Mouse (Mus musculus) liver, embryonic 11.5 days (tissue): ENCODE data around the gene Thumpd3. TPM values are rescaled to one million over a fixed set of nuclear protein-coding genes. Genes with fewer than 3 reads are reported as not detected.

ENCODE experiments used
- ATAC-seq: fragments of 200-750 bp; cut with Nextera tagmentation; replicated peaks from 2 replicates; pipeline ENCODE4 v1.8.0; 2017; ENCODE audit warnings: moderate number of reproducible peaks, mild to moderate bottlenecking, moderate TSS enrichment, moderate library complexity; ENCODE audit not compliant: low FRiP score
- DNase-seq: peaks from one replicate; pipeline ENCODE4 v3.0.0-alpha.2; 2017; ENCODE audit warnings: low spot score
- H3K27ac ChIP-seq: fragments of 300-500 bp; sonication (generic); 2 replicates; pipeline ENCODE4 v1.5.1; 2014; ENCODE audit warnings: mild to moderate bottlenecking, low read depth, low read length, control low read depth
- H3K27me3 ChIP-seq: fragments of 300-500 bp; sonication (generic); replicated peaks from 2 replicates; pipeline ENCODE4 v1.6.1; 2014; ENCODE audit warnings: low read length, mixed read lengths; ENCODE audit not compliant: control insufficient read depth, insufficient read depth
- H3K36me3 ChIP-seq: fragments of 300-500 bp; sonication (generic); 2 replicates; pipeline ENCODE4 v1.6.1; 2014; ENCODE audit warnings: mild to moderate bottlenecking, low read length, moderate library complexity, mixed read lengths; ENCODE audit not compliant: control insufficient read depth, insufficient read depth
- H3K4me1 ChIP-seq: fragments of 300-500 bp; sonication (generic); replicated peaks from 2 replicates; pipeline ENCODE4 v1.6.1; 2014; ENCODE audit warnings: low read length, mixed read lengths; ENCODE audit not compliant: control insufficient read depth, insufficient read depth
- H3K4me2 ChIP-seq: fragments of 300-500 bp; sonication (generic); 2 replicates; pipeline ENCODE4 v1.6.1; 2014; ENCODE audit warnings: mild to moderate bottlenecking, control low read depth, moderate library complexity
- H3K4me3 ChIP-seq: fragments of 300-500 bp; sonication (generic); 2 replicates; pipeline ENCODE4 v1.5.1; 2014; ENCODE audit warnings: low read depth, low read length, control low read depth
- H3K9ac ChIP-seq: fragments of 300-500 bp; sonication (generic); 2 replicates; pipeline ENCODE4 v1.6.1; 2014; ENCODE audit warnings: low read depth, low read length, control low read depth
- H3K9me3 ChIP-seq: fragments of 300-500 bp; sonication (generic); 2 replicates; pipeline ENCODE4 v1.6.1; 2016; ENCODE audit warnings: low read length, inconsistent platforms, mixed read lengths; ENCODE audit not compliant: control insufficient read depth
- WGBS: fragments of 180-500 bp; shearing (Covaris S2); extraction: QIAGEN DNeasy Blood & Tissue Kit; methylation state at CpG from one replicate; pipeline ENCODE4 v1.1.7; 2014; 5-methylcytosine and 5-hydroxymethylcytosine counted together
- polyA plus RNA-seq: library from polyadenylated mRNA; unstranded; fragments of >200 nt; fragmentation: Nextera tagmentation; extraction: Ambion mirVana; gene quantifications from 2 replicates; pipeline ENCODE4 v1.2.1, GENCODE M21; 2014

The Thumpd3 gene
- polyA plus RNA-seq, 1 experiment from 2014 or later, result 70.5 TPM

DNA sequence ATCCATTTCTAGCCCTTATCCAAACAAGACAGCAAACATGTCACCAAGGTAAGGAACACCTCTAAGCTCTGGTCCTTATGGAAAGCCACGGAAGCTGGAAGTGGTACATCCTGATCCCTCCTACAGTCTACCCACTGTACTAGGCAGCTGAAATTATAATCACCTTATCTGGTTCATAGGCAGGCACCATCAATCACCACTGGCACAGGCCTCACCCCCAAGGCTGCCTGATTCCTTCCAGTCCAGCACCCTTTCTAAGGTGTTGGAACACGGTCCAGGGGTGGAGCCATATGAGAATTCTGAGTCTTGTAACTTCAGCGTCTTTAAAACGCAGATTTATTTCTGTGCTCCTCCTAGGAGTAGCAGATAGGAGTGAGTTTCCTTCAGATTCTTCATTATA lies 32.5 kb upstream of the Thumpd3 start:
- H3K9me3 ChIP-seq, result no peaks in the 10 kb centered on the region
- DNase-seq (no peak), ATAC-seq (no peak)
- H3K4me3 ChIP-seq, result no peak overlapping the region
- H3K27ac ChIP-seq, result no peak overlapping the region
- H3K9ac ChIP-seq, result no peak overlapping the region
- no peaks in the 10 kb centered on the region for H3K27me3 ChIP-seq
- H3K4me2 ChIP-seq, result no peak overlapping the region
- WGBS, result 75% methylated on average over 4 of the region's 4 CpGs
- H3K4me1 ChIP-seq, result no peaks in the 10 kb centered on the region
- H3K36me3 ChIP-seq, result no peaks in the 10 kb centered on the region

DNA sequence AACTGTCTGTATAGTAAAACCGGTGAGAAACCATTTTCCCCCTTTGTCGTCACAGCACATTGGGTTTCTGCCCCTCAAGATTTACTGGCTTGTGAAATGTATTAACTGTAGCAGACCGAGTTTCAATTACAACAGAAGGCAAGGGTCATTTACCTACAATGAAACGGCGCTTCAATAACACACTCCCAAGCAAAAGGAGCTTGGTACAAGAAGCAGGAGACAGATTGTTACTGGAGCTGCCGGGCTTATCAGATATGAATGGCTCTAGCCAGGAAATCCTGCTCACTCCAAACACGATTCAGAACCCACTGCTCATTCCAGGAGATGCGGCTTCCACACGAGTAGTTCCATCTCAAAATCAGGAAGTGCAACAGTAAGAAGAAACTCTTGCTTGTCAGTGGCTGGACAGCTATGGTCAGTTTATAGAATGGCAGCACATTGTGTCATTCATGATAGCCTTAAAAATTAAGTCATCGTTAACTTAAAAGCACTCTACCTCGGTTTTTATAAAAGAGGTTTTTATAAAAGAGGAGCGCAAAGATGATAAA lies 28.5 kb upstream of the Thumpd3 start:
- no peak overlapping the region for H3K4me2 ChIP-seq
- DNase-seq (no peak), ATAC-seq (no peak)
- 36% methylated on average over 12 of the region's 12 CpGs for WGBS
- no peaks in the 10 kb centered on the region for H3K9me3 ChIP-seq
- H3K4me1 ChIP-seq, result no peaks in the 10 kb centered on the region
- no peaks in the 10 kb centered on the region for H3K36me3 ChIP-seq
- H3K9ac ChIP-seq, result no peak overlapping the region
- no peak overlapping the region for H3K4me3 ChIP-seq
- H3K27me3 ChIP-seq, result no peaks in the 10 kb centered on the region
- H3K27ac ChIP-seq, result no peak overlapping the region

DNA sequence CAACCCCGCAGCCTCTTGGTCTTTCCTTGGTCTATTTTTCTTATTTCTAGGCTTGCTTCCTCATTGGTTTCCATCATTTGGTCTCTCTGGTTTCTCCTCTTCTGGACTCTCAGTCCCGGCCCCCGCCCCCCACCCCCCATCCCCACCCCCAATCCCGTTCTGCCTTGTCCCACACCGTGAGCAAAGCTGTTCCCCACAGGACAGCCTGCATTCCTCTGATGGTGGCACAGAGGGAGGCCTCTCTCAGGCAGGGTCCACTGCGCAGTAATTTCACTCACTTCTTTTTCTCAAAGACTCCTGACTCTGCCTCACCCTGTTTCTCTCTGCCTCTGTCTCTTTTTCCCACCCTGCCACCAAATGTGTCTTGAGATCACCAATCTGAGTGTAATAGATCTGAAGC lies 27.9 kb upstream of the Thumpd3 start:
- no peaks in the 10 kb centered on the region for H3K36me3 ChIP-seq
- no peak overlapping the region for H3K4me2 ChIP-seq
- H3K27me3 ChIP-seq, result no peaks in the 10 kb centered on the region
- H3K4me1 ChIP-seq, result no peaks in the 10 kb centered on the region
- WGBS, result 38% methylated on average over 6 of the region's 6 CpGs
- ATAC-seq (no peak), DNase-seq (no peak)
- H3K4me3 ChIP-seq, result no peak overlapping the region
- H3K9me3 ChIP-seq, result no peaks in the 10 kb centered on the region
- no peak overlapping the region for H3K9ac ChIP-seq
- no peak overlapping the region for H3K27ac ChIP-seq

DNA sequence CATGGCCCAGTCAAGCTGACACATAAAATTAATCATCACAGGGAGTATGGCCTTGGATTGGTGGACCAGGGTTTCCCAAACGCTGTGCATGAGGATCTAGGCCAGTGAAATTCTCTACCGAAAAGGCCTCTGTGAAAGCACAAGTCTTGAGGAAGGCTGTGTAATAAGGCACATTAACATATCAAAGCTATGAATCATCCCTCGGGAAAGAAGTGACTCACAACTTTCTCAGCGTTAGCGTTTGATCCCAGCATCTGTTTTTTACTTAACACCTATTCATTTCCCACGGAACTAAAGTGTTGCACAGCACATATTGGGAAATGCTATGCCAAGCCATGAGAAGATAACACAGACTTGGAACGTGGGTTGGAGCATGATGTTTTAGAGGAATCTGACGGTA lies 21.2 kb upstream of the Thumpd3 start:
- no peak overlapping the region for H3K4me3 ChIP-seq
- no peak overlapping the region for H3K9ac ChIP-seq
- H3K27me3 ChIP-seq, result no peaks in the 10 kb centered on the region
- H3K36me3 ChIP-seq, result no peaks in the 10 kb centered on the region
- ATAC-seq (no peak), DNase-seq (no peak)
- no peaks in the 10 kb centered on the region for H3K9me3 ChIP-seq
- no peaks in the 10 kb centered on the region for H3K4me1 ChIP-seq
- no peak overlapping the region for H3K27ac ChIP-seq
- 54% methylated on average over 8 of the region's 8 CpGs for WGBS
- no peak overlapping the region for H3K4me2 ChIP-seq

DNA sequence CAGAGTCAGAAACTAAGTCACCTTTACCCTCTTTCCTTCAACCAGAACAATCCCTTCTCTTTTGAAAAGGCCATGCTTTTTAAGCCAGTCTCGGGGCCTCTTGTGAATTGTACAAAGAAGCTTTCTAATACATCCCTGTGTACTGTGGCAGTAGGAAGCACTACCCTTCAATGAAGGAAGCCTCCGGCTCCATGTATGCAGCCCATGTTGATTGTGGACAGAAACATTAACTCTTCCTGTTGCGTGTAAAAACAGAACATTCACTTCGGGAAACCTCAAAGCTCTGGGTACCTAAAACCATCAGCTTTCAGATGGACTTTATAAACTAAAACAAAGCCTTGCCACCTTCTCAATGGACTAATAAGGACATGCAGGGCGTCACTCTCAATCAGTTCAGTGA lies 20.3 kb upstream of the Thumpd3 start:
- no peak overlapping the region for H3K27ac ChIP-seq
- H3K4me3 ChIP-seq, result no peak overlapping the region
- no peaks in the 10 kb centered on the region for H3K36me3 ChIP-seq
- 82% methylated on average over 5 of the region's 5 CpGs for WGBS
- DNase-seq (no peak), ATAC-seq (no peak)
- no peak overlapping the region for H3K4me2 ChIP-seq
- no peaks in the 10 kb centered on the region for H3K27me3 ChIP-seq
- no peak overlapping the region for H3K9ac ChIP-seq
- H3K4me1 ChIP-seq, result no peaks in the 10 kb centered on the region
- H3K9me3 ChIP-seq, result no peaks in the 10 kb centered on the region

DNA sequence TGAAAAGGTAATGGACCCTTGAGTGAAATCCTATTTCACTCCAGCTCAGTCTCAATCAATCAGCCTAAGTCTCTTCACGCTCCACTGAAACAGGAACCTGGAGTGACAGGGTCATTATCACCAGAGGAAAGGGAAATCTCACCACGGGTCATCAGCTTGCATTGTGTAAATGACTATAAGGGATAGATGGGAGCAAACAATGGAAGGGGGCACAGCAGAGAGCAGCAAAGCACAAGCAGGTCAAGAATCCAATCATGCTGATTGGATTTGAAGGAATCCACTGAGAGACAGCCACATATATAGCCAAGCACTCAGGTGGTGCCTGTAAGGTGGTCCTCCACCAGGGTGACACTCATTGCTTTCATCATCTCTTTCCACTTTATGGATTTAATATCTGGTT lies 18.6 kb upstream of the Thumpd3 start:
- Histone ChIP-seq H3K27ac (no peak overlapping the region), H3K9ac (no peak overlapping the region), H3K9me3 (no peaks in the 10 kb centered on the region), H3K27me3 (no peaks in the 10 kb centered on the region), H3K4me1 (no peaks in the 10 kb centered on the region), H3K4me2 (no peak overlapping the region), H3K36me3 (no peaks in the 10 kb centered on the region), H3K4me3 (no peak overlapping the region)
- WGBS, result 31% methylated on average over 2 of the region's 2 CpGs
- no peak for ATAC-seq
- no peak for DNase-seq

DNA sequence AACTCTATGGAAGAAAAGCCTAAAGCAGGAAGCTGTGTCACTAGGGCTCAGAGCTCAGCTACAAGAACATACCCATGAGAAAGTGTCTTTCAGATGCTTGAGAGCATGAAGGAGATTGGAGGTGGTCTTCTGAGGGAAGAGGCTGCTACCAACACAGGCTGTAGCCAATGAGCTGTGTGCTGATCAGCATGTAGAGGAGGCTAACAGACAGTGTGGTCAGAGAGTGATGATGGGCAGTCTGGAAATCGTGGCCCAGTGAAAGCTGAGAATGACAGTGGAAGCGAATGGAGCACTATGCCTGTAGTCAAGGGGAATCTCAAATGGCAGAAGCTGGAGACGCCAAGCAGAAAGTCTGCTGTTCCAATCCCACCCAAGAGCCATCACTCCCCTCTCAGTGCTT lies 17.0 kb upstream of the Thumpd3 start:
- Histone ChIP-seq H3K4me1 (no peaks in the 10 kb centered on the region), H3K27ac (no peak overlapping the region), H3K9ac (no peak overlapping the region), H3K36me3 (no peaks in the 10 kb centered on the region), H3K27me3 (no peaks in the 10 kb centered on the region), H3K4me3 (no peak overlapping the region), H3K4me2 (no peak overlapping the region), H3K9me3 (no peaks in the 10 kb centered on the region)
- no peak for ATAC-seq
- no peak for DNase-seq
- 61% methylated on average over 3 of the region's 3 CpGs for WGBS

DNA sequence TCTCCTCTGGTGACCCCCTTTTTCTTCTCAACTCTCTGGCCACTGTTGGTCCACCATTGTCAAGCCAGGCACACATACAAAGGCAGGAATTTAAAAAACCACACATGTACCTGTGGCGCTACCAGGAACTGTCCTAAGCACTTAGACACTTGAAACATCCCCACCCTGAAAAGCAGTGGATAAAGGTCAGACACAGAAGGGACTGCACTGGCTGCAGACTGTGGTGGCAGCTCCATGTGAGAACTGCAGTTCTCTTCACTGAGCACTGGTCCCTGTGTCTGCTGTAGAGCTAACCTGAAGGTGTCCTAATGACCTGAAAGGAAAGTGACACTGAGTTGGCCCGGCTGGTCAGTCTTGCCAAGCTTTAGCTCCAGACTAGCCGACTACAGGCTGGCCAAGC lies 15.5 kb upstream of the Thumpd3 start:
- Histone ChIP-seq H3K9me3 (no peaks in the 10 kb centered on the region), H3K4me2 (no peak overlapping the region), H3K27me3 (no peaks in the 10 kb centered on the region), H3K4me1 (no peaks in the 10 kb centered on the region), H3K4me3 (no peak overlapping the region), H3K27ac (no peak overlapping the region), H3K9ac (no peak overlapping the region), H3K36me3 (no peaks in the 10 kb centered on the region)
- DNase-seq (no peak), ATAC-seq (no peak)
- 77% methylated on average over 3 of the region's 3 CpGs for WGBS

DNA sequence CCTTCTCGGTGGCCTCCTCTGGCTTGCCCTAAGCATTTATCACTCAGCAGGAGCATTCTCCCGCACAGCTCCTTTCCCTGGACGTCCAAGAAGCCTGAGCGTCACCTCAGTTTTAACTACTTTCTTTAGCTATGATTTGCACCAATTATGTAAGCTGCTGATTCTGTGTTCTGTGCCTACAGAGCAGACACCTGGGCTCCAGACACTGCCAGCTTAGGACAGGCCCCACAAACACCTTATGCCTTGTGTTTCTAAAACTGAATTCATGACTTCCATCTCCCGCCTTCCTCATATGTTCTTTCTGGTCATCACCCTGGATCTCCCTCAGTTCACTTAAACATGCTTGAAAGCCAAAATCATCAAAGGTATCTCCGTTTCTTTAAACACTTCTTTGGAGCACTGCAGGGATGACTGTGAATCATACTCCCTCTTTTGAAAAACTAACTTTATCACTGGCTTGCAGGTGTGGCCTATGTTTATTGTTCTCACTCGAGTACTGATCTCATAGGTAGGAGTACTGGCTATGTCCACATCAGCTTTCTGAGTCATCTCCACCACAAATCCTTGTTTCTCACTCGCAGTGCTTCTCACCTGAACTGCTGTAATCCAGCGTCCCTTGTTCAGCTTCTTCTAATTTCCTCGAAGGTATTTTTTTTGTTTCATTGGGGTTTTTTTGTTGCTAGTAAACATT lies 14.9 kb upstream of the Thumpd3 start:
- H3K36me3 ChIP-seq, result no peaks in the 10 kb centered on the region
- DNase-seq (no peak), ATAC-seq (no peak)
- no peaks in the 10 kb centered on the region for H3K27me3 ChIP-seq
- WGBS, result 75% methylated on average over 10 of the region's 10 CpGs
- H3K4me1 ChIP-seq, result no peaks in the 10 kb centered on the region
- H3K27ac ChIP-seq, result no peak overlapping the region
- H3K9me3 ChIP-seq, result no peaks in the 10 kb centered on the region
- H3K9ac ChIP-seq, result no peak overlapping the region
- no peak overlapping the region for H3K4me2 ChIP-seq
- no peak overlapping the region for H3K4me3 ChIP-seq
